Mouse (Mus musculus) large intestine, adult 2 months (tissue): ENCODE results near the gene Olfr1055. TPM values are rescaled to one million over a fixed set of nuclear protein-coding genes. Genes with fewer than 3 reads are reported as not detected.
"Not testable (repeated sequence)": the region's sequence is repeated elsewhere in the genome, so short reads cannot be mapped to it uniquely, and the experiment has no call there.

Source experiments
- DNase-seq: peaks from one replicate; pipeline ENCODE4 v3.0.0-alpha.2; 2012; ENCODE audit warnings: low read depth, low spot score
- WGBS: fragments of 180-500 bp; shearing (Covaris S2); methylation state at CpG from one replicate; pipeline ENCODE4 v1.1.7; 2018; 5-methylcytosine and 5-hydroxymethylcytosine counted together
- polyA plus RNA-seq: library from polyadenylated mRNA; depleted of rRNA; stranded (reverse); fragments of >200 nt; gene quantifications from 2 replicates; pipeline ENCODE4 v1.2.3, GENCODE M21; 2012; rRNA removed

Olfr1055 gene
- not detected in 2 replicates for polyA plus RNA-seq

DNA sequence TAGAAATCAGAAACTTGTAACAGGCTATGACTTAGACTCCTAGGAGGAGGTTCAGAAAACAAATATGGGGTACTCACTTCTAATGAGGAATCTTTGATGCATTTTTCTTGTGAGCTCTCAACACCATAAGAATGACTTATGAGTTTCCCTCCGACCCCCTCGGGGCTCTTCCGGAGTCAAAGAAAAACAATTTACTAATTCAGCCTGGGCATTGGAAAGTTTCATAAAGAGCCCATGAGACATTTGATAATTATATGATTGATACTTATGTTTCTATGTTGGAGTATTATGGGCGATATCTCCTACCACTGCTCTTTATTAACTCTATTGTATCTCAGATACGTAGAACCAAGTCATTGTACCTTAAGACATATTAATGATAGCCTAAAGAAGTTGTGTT lies at the start of gene Olfr1055:
Olfr1055 (minus strand) TSS at position 101 of the 400 bp plus-strand sequence.
- 91% methylated on average over 5 of the region's 5 CpGs for WGBS
- no peak for DNase-seq

DNA sequence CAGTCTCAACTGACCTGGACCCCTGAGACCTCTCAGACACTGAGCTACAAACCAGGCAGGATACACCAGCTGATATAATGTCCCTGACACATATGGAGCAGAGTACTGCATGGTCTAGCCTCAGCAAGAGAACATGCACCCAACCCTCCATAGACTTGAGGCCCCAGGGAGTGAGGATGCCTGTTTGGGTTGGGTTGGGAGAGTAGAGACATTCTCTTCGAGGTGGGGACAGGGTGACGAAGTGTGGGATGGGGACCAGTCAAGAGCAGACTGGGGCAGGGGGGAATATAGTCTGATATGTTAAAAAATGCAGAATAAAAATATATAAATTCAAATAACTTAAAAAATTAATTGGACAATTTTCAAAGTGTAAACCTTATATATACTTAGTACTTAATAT lies 45.0 kb upstream of the Olfr1055 start:
- 69% methylated on average over 2 of the region's 2 CpGs for WGBS
- DNase-seq: no peak

DNA sequence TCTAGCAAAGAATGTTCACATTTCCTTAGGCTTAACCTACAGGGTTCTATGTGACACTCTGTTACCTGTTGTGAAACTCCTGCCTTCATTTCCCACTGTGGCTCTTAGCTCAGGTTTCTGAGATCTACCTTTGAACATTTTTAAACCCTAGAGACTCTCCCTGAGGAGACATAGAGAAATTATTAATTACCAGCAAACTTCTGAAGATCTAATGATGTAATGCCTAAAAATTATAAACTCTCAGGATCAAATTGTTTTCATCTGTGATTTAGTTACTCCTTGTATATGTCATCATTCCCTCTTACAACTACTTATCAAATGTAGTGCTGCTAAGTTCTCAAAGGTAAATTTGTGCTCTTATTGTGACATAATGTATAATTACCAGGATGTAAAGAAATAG lies 38.4 kb upstream of the Olfr1055 start, which contains the start of gene Olfr1058:
Olfr1058 (minus strand) TSS at position 101 of the 400 bp plus-strand sequence.
- DNase-seq: not testable (repeated sequence)

DNA sequence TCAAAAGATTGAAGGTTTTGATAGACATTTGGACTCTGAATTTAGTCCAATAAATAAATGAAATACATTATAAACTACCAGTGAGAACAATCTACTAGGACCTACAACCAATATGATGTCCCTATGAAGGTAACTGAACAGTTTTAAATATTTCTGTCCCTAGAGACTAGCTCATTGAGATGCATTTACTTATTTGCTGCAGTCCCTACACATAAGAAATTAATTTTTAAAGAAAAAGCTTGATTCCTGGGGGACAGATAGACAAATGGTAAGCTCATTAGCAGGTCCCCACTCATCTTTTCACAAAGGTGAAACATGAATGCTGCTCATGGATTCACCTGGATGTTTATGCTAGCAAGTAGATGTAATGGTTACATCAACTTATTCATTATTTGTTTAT lies 28.2 kb upstream of the Olfr1055 start, which contains the start of gene Olfr1057:
Olfr1057 (minus strand) TSS at position 101 of the 400 bp plus-strand sequence.
- no peak for DNase-seq

DNA sequence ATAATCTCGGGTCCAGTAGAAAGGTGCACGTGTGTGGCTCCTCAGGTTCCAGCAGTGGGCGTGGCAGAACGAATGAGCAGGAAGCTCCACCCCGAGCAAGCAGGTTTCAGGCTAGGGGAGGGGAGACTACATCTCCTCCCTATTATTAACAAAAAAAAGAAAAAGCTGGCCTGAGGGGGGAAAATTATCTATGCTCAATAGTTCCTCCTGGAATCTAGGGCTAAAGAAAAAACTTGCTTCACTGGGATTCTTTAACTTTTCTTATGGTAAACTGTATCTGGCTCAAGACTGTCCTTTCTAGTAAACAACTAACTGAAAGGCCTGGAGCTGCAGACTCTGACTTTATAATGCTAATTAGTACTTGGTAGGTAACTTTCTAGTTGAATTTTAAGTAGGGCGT lies 16.3 kb upstream of the Olfr1055 start:
- no CpG with 5 or more reads among the region's 6 CpGs for WGBS
- DNase-seq: not testable (repeated sequence)

DNA sequence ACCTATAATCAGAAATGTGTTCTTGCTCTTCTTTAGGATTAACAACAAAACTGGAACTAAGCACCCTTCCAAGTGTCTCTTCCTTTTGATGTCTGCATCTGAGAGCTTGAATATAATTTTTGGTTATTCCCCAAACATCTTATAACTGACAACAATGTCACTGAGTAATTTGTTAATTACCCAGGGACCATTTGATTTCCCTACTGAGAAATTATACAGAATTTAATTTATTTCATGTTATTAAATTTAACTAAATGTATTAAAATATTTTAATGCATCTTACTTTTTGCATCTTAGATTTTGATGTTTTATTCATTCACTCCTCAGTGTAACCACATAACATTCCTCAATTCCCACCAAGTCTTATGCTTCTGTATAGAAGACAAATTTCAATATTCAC lies 12.3 kb upstream of the Olfr1055 start, which contains the start of gene Olfr1056:
Olfr1056 (minus strand) TSS at position 101 of the 400 bp plus-strand sequence.
- DNase-seq: no peak

DNA sequence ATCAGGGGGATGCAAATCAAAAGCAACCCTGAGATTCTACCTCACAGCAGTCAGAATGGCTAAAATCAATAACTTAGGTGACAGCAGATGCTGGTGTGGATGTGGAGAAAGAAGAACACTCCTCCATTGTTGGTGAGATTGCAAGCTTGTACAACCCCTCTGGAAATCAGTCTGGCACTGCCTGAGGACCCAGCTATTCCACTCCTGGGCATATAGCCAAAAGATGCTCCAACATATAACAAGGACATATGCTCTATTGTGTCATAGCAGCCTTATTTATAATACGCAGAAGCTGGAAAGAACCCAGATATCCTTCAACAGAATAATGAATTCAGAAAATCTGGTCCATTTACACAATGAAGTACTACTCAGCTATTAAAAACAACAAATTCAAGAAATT lies 1.7 kb upstream of the Olfr1055 start:
- not testable (repeated sequence) for DNase-seq
- whole genome bisulfite sequencing: 81% methylated on average over 1 of the region's 1 CpGs

DNA sequence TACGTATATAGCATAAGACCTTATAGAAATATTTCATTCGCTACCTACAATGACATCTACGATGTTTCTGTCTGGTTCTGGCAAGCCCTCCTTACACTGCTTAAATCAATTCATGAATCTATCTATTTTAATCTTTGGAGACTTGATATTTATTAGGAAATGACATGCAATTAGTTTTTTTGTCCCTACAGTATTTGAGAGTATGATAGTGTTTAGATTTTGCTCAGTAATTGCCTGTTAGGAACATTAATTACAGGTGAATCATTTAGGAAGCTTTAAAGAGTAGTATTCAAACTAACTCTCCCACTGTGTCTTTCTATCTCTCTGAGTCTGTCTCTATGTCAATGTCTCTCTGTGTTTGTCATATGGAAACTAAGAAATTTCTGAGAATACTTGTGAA lies 14.8 kb downstream of the Olfr1055 start, which contains the start of gene Olfr1054:
Olfr1054 (minus strand) TSS at position 101 of the 400 bp plus-strand sequence.
- no peak for DNase-seq
- WGBS: 80% methylated on average over 3 of the region's 3 CpGs

DNA sequence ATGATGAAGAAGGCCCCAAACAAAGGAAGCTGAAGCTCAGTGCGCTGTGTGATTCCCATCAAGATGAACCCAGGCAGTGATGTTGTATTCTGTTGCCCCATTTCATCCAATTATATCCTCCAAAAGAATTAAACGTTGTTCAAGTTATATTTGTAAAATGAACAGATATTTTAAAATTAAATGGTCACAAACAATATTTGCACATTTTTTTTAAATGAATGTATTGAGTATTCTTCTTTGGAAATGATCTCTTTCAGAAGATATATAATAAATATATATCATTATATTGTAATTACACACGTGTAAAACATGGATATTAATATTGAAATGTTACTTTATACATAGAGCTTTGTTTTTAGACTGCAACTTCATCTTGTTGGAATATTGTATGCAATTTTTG lies 34.9 kb downstream of the Olfr1055 start, which contains the start of gene Olfr1053:
Olfr1053 (minus strand) TSS at position 101 of the 400 bp plus-strand sequence.
- 57% methylated on average over 3 of the region's 3 CpGs for WGBS
- DNase-seq: no peak

Other genes starting within 250 kb of the Olfr1055 start
- not detected in 2 replicates for gene Olfr1039, start 214.4 kb downstream of the Olfr1055 start, polyA plus RNA-seq
- gene Olfr1040, start 203.6 kb downstream of the Olfr1055 start, polyA plus RNA-seq: not detected in 2 replicates
- gene Olfr1042, start 188.4 kb downstream of the Olfr1055 start, polyA plus RNA-seq: not detected in 2 replicates
- gene Olfr1043, start 182.8 kb downstream of the Olfr1055 start, polyA plus RNA-seq: not detected in 2 replicates
- not detected in 2 replicates for gene Olfr1044, start 172.5 kb downstream of the Olfr1055 start, polyA plus RNA-seq
- gene Olfr52, start 164.6 kb downstream of the Olfr1055 start, polyA plus RNA-seq: not detected in 2 replicates
- gene Olfr1045, start 147.3 kb downstream of the Olfr1055 start, polyA plus RNA-seq: not detected in 2 replicates
- not detected in 2 replicates for gene Olfr1046, start 131.0 kb downstream of the Olfr1055 start, polyA plus RNA-seq
- gene Olfr1047, start 118.9 kb downstream of the Olfr1055 start, polyA plus RNA-seq: not detected in 2 replicates
- gene Olfr1048, start 110.0 kb downstream of the Olfr1055 start, polyA plus RNA-seq: not detected in 2 replicates
- gene Olfr1049, start 92.0 kb downstream of the Olfr1055 start, polyA plus RNA-seq: not detected in 2 replicates
- not detected in 2 replicates for gene Olfr1051, start 71.2 kb downstream of the Olfr1055 start, polyA plus RNA-seq
- gene Olfr1052, start 57.8 kb downstream of the Olfr1055 start, polyA plus RNA-seq: not detected in 2 replicates
- gene Olfr1053, start 35.0 kb downstream of the Olfr1055 start, polyA plus RNA-seq: not detected in 2 replicates
- not detected in 2 replicates for gene Olfr1054, start 14.9 kb downstream of the Olfr1055 start, polyA plus RNA-seq
- gene Olfr1056, start 12.2 kb upstream of the Olfr1055 start, polyA plus RNA-seq: not detected in 2 replicates
- gene Olfr1057, start 28.1 kb upstream of the Olfr1055 start, polyA plus RNA-seq: not detected in 2 replicates
- gene Olfr1058, start 38.3 kb upstream of the Olfr1055 start, polyA plus RNA-seq: not detected in 2 replicates
- not detected in 2 replicates for gene Olfr1061, start 63.8 kb upstream of the Olfr1055 start, polyA plus RNA-seq
- gene Olfr1062, start 76.5 kb upstream of the Olfr1055 start, polyA plus RNA-seq: not detected in 2 replicates
- gene Olfr1065, start 100.3 kb upstream of the Olfr1055 start, polyA plus RNA-seq: not detected in 2 replicates
- not detected in 2 replicates for gene Olfr1066, start 106.0 kb upstream of the Olfr1055 start, polyA plus RNA-seq
- not detected in 2 replicates for gene Olfr228, start 137.1 kb upstream of the Olfr1055 start, polyA plus RNA-seq
- not detected in 2 replicates for gene Olfr1076, start 158.2 kb upstream of the Olfr1055 start, polyA plus RNA-seq
- gene Olfr1079, start 192.2 kb upstream of the Olfr1055 start, polyA plus RNA-seq: not detected in 2 replicates
- not detected in 2 replicates for gene Olfr1080, start 208.0 kb upstream of the Olfr1055 start, polyA plus RNA-seq
- not detected in 2 replicates for gene Olfr1082, start 248.7 kb upstream of the Olfr1055 start, polyA plus RNA-seq